Mouse (Mus musculus): ENCODE data around the gene Tbc1d8. TPM values are rescaled to one million over a fixed set of nuclear protein-coding genes. Genes with fewer than 3 reads are reported as not detected.
A peak's percentile ranks its signal among the peaks of the same experiment; 100 is the strongest.

The Tbc1d8 gene
- polyA plus RNA-seq, 1 experiment from 2014 or later, result 5.3 TPM

- Histone ChIP-seq H3K9ac (ENCODE audit: low read length) (no peak overlapping the region), H3K27ac (replicated peaks; ENCODE audit: low read depth, low read length) (no peak overlapping the region), H3K4me1 (ENCODE audit: control insufficient read depth, insufficient read depth, low read length) (no peaks in the 10 kb centered on the region), H3K9me3 (ENCODE audit: control insufficient read depth, low read length) (no peaks in the 10 kb centered on the region), H3K27me3 (ENCODE audit: control insufficient read depth, insufficient read depth, low read length) (no peaks in the 10 kb centered on the region), H3K4me2 (ENCODE audit: low read depth, severe bottlenecking) (no peak overlapping the region), H3K4me3 (ENCODE audit: low read depth, low read length) (no peak overlapping the region), H3K36me3 (ENCODE audit: control insufficient read depth, insufficient read depth, low read length) (no peaks in the 10 kb centered on the region; the same call in 1 of the 2 replicates)
- DNase-seq (ENCODE audit: low spot score) (no peak), ATAC-seq (ENCODE audit: insufficient number of reproducible peaks, low FRiP score, low TSS enrichment, low read depth) (no peak)
- 86% methylated on average over 3 of the region's 3 CpGs for WGBS
Measured at GRCm38 (mm10) chr1:39493664-39494063, 15.1 kb upstream of the Tbc1d8 start.

- ATAC-seq (ENCODE audit: insufficient number of reproducible peaks, low FRiP score, low TSS enrichment, low read depth) (no peak), DNase-seq (ENCODE audit: low spot score) (no peak)
- Histone ChIP-seq H3K27ac (replicated peaks; ENCODE audit: low read depth, low read length) (no peak overlapping the region), H3K4me3 (ENCODE audit: low read depth, low read length) (no peak overlapping the region), H3K4me2 (ENCODE audit: low read depth, severe bottlenecking) (no peak overlapping the region), H3K9ac (ENCODE audit: low read length) (no peak overlapping the region), H3K27me3 (ENCODE audit: control insufficient read depth, insufficient read depth, low read length) (no peaks in the 10 kb centered on the region), H3K4me1 (ENCODE audit: control insufficient read depth, insufficient read depth, low read length) (no peaks in the 10 kb centered on the region), H3K36me3 (ENCODE audit: control insufficient read depth, insufficient read depth, low read length) (no peaks in the 10 kb centered on the region; the same call in 1 of the 2 replicates), H3K9me3 (ENCODE audit: control insufficient read depth, low read length) (no peaks in the 10 kb centered on the region)
- WGBS, result 90% methylated on average over 5 of the region's 5 CpGs
Measured at GRCm38 (mm10) chr1:39493165-39493564, 14.6 kb upstream of the Tbc1d8 start.

- Histone ChIP-seq H3K36me3 (ENCODE audit: control insufficient read depth, insufficient read depth, low read length) (no peaks in the 10 kb centered on the region), H3K9me3 (ENCODE audit: control insufficient read depth, low read length) (no peaks in the 10 kb centered on the region), H3K27ac (replicated peaks; ENCODE audit: low read depth, low read length) (no peak overlapping the region), H3K4me3 (ENCODE audit: low read depth, low read length) (no peak overlapping the region), H3K4me1 (ENCODE audit: control insufficient read depth, insufficient read depth, low read length) (no peaks in the 10 kb centered on the region), H3K9ac (ENCODE audit: low read length) (no peak overlapping the region), H3K27me3 (ENCODE audit: control insufficient read depth, insufficient read depth, low read length) (no peaks in the 10 kb centered on the region), H3K4me2 (ENCODE audit: low read depth, severe bottlenecking) (no peak overlapping the region)
- WGBS, result 85% methylated on average over 3 of the region's 3 CpGs
- DNase-seq (ENCODE audit: low spot score), result no peak
- no peak for ATAC-seq (ENCODE audit: insufficient number of reproducible peaks, low FRiP score, low TSS enrichment, low read depth)
Measured at GRCm38 (mm10) chr1:39487370-39487769, 8.8 kb upstream of the Tbc1d8 start.

GRCm38 (mm10) chr1:39482115-39482815 is 3.7 kb upstream of the Tbc1d8 start:
- WGBS, result 75% methylated on average over 10 of the region's 10 CpGs

GRCm38 (mm10) chr1:39479254-39479653 is 699 bp upstream of the Tbc1d8 start:
- Histone ChIP-seq H3K27me3 (ENCODE audit: control insufficient read depth, insufficient read depth, low read length) (peaks cover 12% of the 10 kb centered on the region), H3K9me3 (ENCODE audit: control insufficient read depth, low read length) (no peaks in the 10 kb centered on the region), H3K4me1 (ENCODE audit: control insufficient read depth, insufficient read depth, low read length) (peaks cover 9% of the 10 kb centered on the region; the same call in 1 of the 2 replicates), H3K9ac (ENCODE audit: low read length) (no peak overlapping the region), H3K27ac (replicated peaks; ENCODE audit: low read depth, low read length) (no peak overlapping the region), H3K4me2 (ENCODE audit: low read depth, severe bottlenecking) (peak overlapping the region; percentile 93), H3K36me3 (ENCODE audit: control insufficient read depth, insufficient read depth, low read length) (no peaks in the 10 kb centered on the region), H3K4me3 (ENCODE audit: low read depth, low read length) (no peak overlapping the region)
- no peak for ATAC-seq (ENCODE audit: insufficient number of reproducible peaks, low FRiP score, low TSS enrichment, low read depth)
- WGBS, result 75% methylated on average over 5 of the region's 5 CpGs
- no peak for DNase-seq (ENCODE audit: low spot score)

More at GRCm38 (mm10) chr1:39482115-39482815, 3.7 kb upstream of the Tbc1d8 start:
- no peak for DNase-seq (ENCODE audit: low spot score)
- H3K4me2 ChIP-seq (ENCODE audit: low read depth, severe bottlenecking), result no peak overlapping the region
- no peak for ATAC-seq (ENCODE audit: insufficient number of reproducible peaks, low FRiP score, low TSS enrichment, low read depth)
- no peaks in the 10 kb centered on the region for H3K9me3 ChIP-seq (ENCODE audit: control insufficient read depth, low read length)
- no peak overlapping the region for H3K27ac ChIP-seq (replicated peaks; ENCODE audit: low read depth, low read length)
- peaks cover 9% of the 10 kb centered on the region for H3K27me3 ChIP-seq (ENCODE audit: control insufficient read depth, insufficient read depth, low read length)
- no peak overlapping the region for H3K9ac ChIP-seq (ENCODE audit: low read length)
- no peak overlapping the region for H3K4me3 ChIP-seq (ENCODE audit: low read depth, low read length)
- no peaks in the 10 kb centered on the region for H3K36me3 ChIP-seq (ENCODE audit: control insufficient read depth, insufficient read depth, low read length)
- peaks cover 9% of the 10 kb centered on the region; the same call in 1 of the 2 replicates for H3K4me1 ChIP-seq (ENCODE audit: control insufficient read depth, insufficient read depth, low read length)

- Histone ChIP-seq H3K27me3 (ENCODE audit: control insufficient read depth, insufficient read depth, low read length) (peaks cover 12% of the 10 kb centered on the region), H3K36me3 (ENCODE audit: control insufficient read depth, insufficient read depth, low read length) (no peaks in the 10 kb centered on the region), H3K4me2 (ENCODE audit: low read depth, severe bottlenecking) (peak overlapping the region; percentile 93), H3K9me3 (ENCODE audit: control insufficient read depth, low read length) (no peaks in the 10 kb centered on the region), H3K4me3 (ENCODE audit: low read depth, low read length) (peak overlapping the region; percentile 59), H3K9ac (ENCODE audit: low read length) (peak overlapping the region; percentile 47; the same call in 1 of the 2 replicates), H3K4me1 (ENCODE audit: control insufficient read depth, insufficient read depth, low read length) (peaks cover 9% of the 10 kb centered on the region; the same call in 1 of the 2 replicates), H3K27ac (replicated peaks; ENCODE audit: low read depth, low read length) (no peak overlapping the region; the same call in 1 of the 2 replicates)
- whole genome bisulfite sequencing, result 6% methylated on average over 10 of the region's 10 CpGs
- ATAC-seq (ENCODE audit: insufficient number of reproducible peaks, low FRiP score, low TSS enrichment, low read depth) (no peak), DNase-seq (ENCODE audit: low spot score) (no peak)
Measured at GRCm38 (mm10) chr1:39478896-39479200, 293 bp upstream of the Tbc1d8 start.

- H3K27me3 ChIP-seq (ENCODE audit: control insufficient read depth, insufficient read depth, low read length), result peaks cover 12% of the 10 kb centered on the region
- no peak overlapping the region for H3K4me3 ChIP-seq (ENCODE audit: low read depth, low read length)
- no peaks in the 10 kb centered on the region for H3K36me3 ChIP-seq (ENCODE audit: control insufficient read depth, insufficient read depth, low read length)
- no peak overlapping the region for H3K27ac ChIP-seq (replicated peaks; ENCODE audit: low read depth, low read length)
- no peak overlapping the region for H3K4me2 ChIP-seq (ENCODE audit: low read depth, severe bottlenecking)
- ATAC-seq (ENCODE audit: insufficient number of reproducible peaks, low FRiP score, low TSS enrichment, low read depth), result no peak
- H3K9me3 ChIP-seq (ENCODE audit: control insufficient read depth, low read length), result no peaks in the 10 kb centered on the region
- peaks cover 9% of the 10 kb centered on the region; the same call in 1 of the 2 replicates for H3K4me1 ChIP-seq (ENCODE audit: control insufficient read depth, insufficient read depth, low read length)
- no peak for DNase-seq (ENCODE audit: low spot score)
- no peak overlapping the region for H3K9ac ChIP-seq (ENCODE audit: low read length)
- WGBS, result 80% methylated on average over 5 of the region's 5 CpGs
Measured at GRCm38 (mm10) chr1:39477064-39477463, 1.5 kb downstream of the Tbc1d8 start.

- no peak overlapping the region for H3K9ac ChIP-seq (ENCODE audit: low read length)
- no peak for ATAC-seq (ENCODE audit: insufficient number of reproducible peaks, low FRiP score, low TSS enrichment, low read depth)
- no peak overlapping the region for H3K4me2 ChIP-seq (ENCODE audit: low read depth, severe bottlenecking)
- DNase-seq (ENCODE audit: low spot score), result no peak
- 83% methylated on average over 1 of the region's 1 CpGs for WGBS
- H3K4me3 ChIP-seq (ENCODE audit: low read depth, low read length), result no peak overlapping the region
- H3K27me3 ChIP-seq (ENCODE audit: control insufficient read depth, insufficient read depth, low read length), result peaks cover 12% of the 10 kb centered on the region
- no peak overlapping the region for H3K27ac ChIP-seq (replicated peaks; ENCODE audit: low read depth, low read length)
- H3K36me3 ChIP-seq (ENCODE audit: control insufficient read depth, insufficient read depth, low read length), result no peaks in the 10 kb centered on the region
- H3K9me3 ChIP-seq (ENCODE audit: control insufficient read depth, low read length), result no peaks in the 10 kb centered on the region
- H3K4me1 ChIP-seq (ENCODE audit: control insufficient read depth, insufficient read depth, low read length), result peaks cover 9% of the 10 kb centered on the region; the same call in 1 of the 2 replicates
Measured at GRCm38 (mm10) chr1:39476341-39476740, 2.2 kb downstream of the Tbc1d8 start.

Data from limb, embryonic 11.5 days (tissue).